Mouse (Mus musculus) hindbrain, embryonic 14.5 days (tissue): ENCODE results near the gene Klhl25. TPM values are rescaled to one million over a fixed set of nuclear protein-coding genes. Genes with fewer than 3 reads are reported as not detected.
A peak's percentile ranks its signal among the peaks of the same experiment; 100 is the strongest.
"Not testable (repeated sequence)": the region's sequence is repeated elsewhere in the genome, so short reads cannot be mapped to it uniquely, and the experiment has no call there.

Experiments used
- ATAC-seq: fragments of 200-750 bp; cut with Nextera tagmentation; 2 replicates; pipeline ENCODE4 v1.8.0; 2017; ENCODE audit warnings: moderate number of reproducible peaks, mild to moderate bottlenecking, moderate TSS enrichment, moderate library complexity; ENCODE audit not compliant: low FRiP score
- DNase-seq: peaks from one replicate; pipeline ENCODE4 v3.0.0-alpha.2; 2015; ENCODE audit warnings: low spot score
- H3K27ac ChIP-seq: fragments of 300-500 bp; sonication (generic); 2 replicates; pipeline ENCODE4 v1.5.1; 2014; ENCODE audit warnings: mild to moderate bottlenecking, moderate library complexity
- H3K27me3 ChIP-seq: fragments of 300-500 bp; sonication (generic); 2 replicates; pipeline ENCODE4 v1.6.1; 2014; ENCODE audit warnings: mild to moderate bottlenecking, low read length, mixed read lengths; ENCODE audit not compliant: control insufficient read depth, insufficient read depth
- H3K36me3 ChIP-seq: fragments of 300-500 bp; sonication (generic); replicated peaks from 2 replicates; pipeline ENCODE4 v1.6.1; 2014; ENCODE audit not compliant: control insufficient read depth, insufficient read depth
- H3K4me1 ChIP-seq: fragments of 300-500 bp; sonication (generic); replicated peaks from 2 replicates; pipeline ENCODE4 v1.6.1; 2014; ENCODE audit warnings: antibody characterized with exemption, low read length, mixed read lengths; ENCODE audit not compliant: control insufficient read depth, insufficient read depth
- H3K4me2 ChIP-seq: fragments of 300-500 bp; sonication (generic); replicated peaks from 2 replicates; pipeline ENCODE4 v1.6.1; 2014; ENCODE audit warnings: mild to moderate bottlenecking, moderate library complexity
- H3K4me3 ChIP-seq: fragments of 300-500 bp; sonication (generic); replicated peaks from 2 replicates; pipeline ENCODE4 v1.5.1; 2014; ENCODE audit warnings: mild to moderate bottlenecking, low read length
- H3K9ac ChIP-seq: fragments of 300-500 bp; sonication (generic); 2 replicates; pipeline ENCODE4 v1.6.1; 2014
- H3K9me3 ChIP-seq: fragments of 300-500 bp; sonication (generic); 2 replicates; pipeline ENCODE4 v1.6.1; 2016; ENCODE audit warnings: low read length; ENCODE audit not compliant: control insufficient read depth
- WGBS: fragments of 180-500 bp; shearing (Covaris S2); extraction: QIAGEN DNeasy Blood & Tissue Kit; methylation state at CpG from one replicate; pipeline ENCODE4 v1.1.7; 2014; 5-methylcytosine and 5-hydroxymethylcytosine counted together
- polyA plus RNA-seq: library from polyadenylated mRNA; unstranded; fragments of >200 nt; fragmentation: Nextera tagmentation; extraction: Ambion mirVana; gene quantifications from 2 replicates; pipeline ENCODE4 v1.2.1, GENCODE M21; 2014

Klhl25 gene
- polyA plus RNA-seq, 1 experiment from 2014 or later, result 24.4 TPM

GRCm38 (mm10) chr7:75899954-75900353 lies 51.8 kb downstream of the Klhl25 start:
- Histone ChIP-seq H3K9ac (no peak overlapping the region), H3K36me3 (no peaks in the 10 kb centered on the region), H3K9me3 (no peaks in the 10 kb centered on the region), H3K4me3 (no peak overlapping the region), H3K4me2 (no peak overlapping the region), H3K27ac (no peak overlapping the region), H3K4me1 (no peaks in the 10 kb centered on the region), H3K27me3 (no peaks in the 10 kb centered on the region)
- 87% methylated on average over 4 of the region's 4 CpGs for WGBS
- ATAC-seq (no peak), DNase-seq (no peak)

DNA sequence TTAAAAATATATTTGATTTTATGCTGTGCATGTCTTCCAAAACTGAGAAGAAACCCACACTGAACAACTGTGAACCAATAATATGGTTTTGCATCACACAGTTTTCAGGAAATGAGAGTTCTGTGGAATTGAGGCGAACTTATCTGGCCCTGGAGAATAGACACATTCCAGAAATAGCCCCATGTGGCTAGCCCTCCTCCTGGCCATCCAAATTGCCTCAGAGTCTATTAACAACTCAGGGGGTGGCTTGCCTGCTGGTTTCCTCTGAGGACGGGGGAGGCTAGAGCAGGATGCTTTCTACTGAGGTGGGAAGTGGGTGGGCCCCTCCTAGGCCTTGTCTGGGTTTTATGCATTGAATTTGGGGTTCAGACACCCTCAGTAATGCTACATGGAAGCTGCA lies 57.0 kb downstream of the Klhl25 start:
- H3K27me3 ChIP-seq, result no peaks in the 10 kb centered on the region
- no peak overlapping the region for H3K4me2 ChIP-seq
- DNase-seq (no peak), ATAC-seq (no peak)
- H3K36me3 ChIP-seq, result no peaks in the 10 kb centered on the region
- H3K9me3 ChIP-seq, result no peaks in the 10 kb centered on the region
- H3K4me1 ChIP-seq, result no peaks in the 10 kb centered on the region
- H3K27ac ChIP-seq, result no peak overlapping the region
- WGBS, result 39% methylated on average over 2 of the region's 2 CpGs
- H3K4me3 ChIP-seq, result no peak overlapping the region
- H3K9ac ChIP-seq, result no peak overlapping the region

DNA sequence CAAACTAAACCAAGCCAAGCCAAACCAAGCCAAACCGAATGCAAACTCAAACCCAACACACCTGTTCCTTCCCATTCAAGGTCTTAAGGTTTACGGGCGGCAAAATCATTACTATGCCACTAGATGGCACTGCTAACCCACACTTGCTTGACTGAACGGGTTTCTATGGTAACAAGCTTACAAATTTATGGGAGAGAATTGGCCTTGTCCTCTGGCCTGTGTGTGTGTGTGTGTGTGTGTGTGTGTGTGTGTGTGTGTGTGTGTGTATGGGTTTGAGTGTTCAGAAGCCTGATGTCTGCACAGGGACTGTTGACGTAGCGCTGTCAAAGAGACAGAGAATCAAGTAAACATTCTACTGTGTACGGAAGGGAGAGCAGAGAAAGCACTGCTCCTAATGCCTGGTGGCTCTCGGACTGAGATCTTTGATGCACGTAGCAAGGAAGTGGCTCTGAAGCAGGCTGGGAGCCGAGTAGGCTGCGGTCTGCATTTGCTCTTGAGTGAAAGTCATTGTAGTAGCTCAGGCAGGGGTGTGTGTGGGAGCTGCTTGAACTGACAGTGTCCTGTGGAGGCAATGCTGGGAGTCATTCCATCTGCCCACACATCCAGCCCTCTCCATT lies 62.0 kb downstream of the Klhl25 start:
- Histone ChIP-seq H3K27ac (peak overlapping the region; percentile 62), H3K27me3 (no peaks in the 10 kb centered on the region), H3K9ac (peak overlapping the region; percentile 52), H3K4me1 (peaks cover 6% of the 10 kb centered on the region; the same call in 1 of the 2 replicates), H3K4me2 (peak overlapping the region; percentile 54), H3K4me3 (peak overlapping the region; percentile 23), H3K36me3 (no peaks in the 10 kb centered on the region), H3K9me3 (no peaks in the 10 kb centered on the region)
- DNase-seq (peak; percentile 90), ATAC-seq (peak; percentile 82)
- WGBS, result 4% methylated on average over 11 of the region's 11 CpGs

GRCm38 (mm10) chr7:75910652-75911035 lies 62.5 kb downstream of the Klhl25 start:
- no peaks in the 10 kb centered on the region for H3K27me3 ChIP-seq
- H3K9me3 ChIP-seq, result no peaks in the 10 kb centered on the region
- peak overlapping the region; percentile 54 for H3K4me2 ChIP-seq
- no peaks in the 10 kb centered on the region for H3K36me3 ChIP-seq
- H3K27ac ChIP-seq, result peak overlapping the region; percentile 62
- H3K9ac ChIP-seq, result peak overlapping the region; percentile 52
- ATAC-seq (no peak), DNase-seq (no peak)
- peak overlapping the region; percentile 23 for H3K4me3 ChIP-seq
- 85% methylated on average over 8 of the region's 8 CpGs for WGBS
- H3K4me1 ChIP-seq, result peaks cover 6% of the 10 kb centered on the region; the same call in 1 of the 2 replicates

- DNase-seq (peak; percentile 78), ATAC-seq (peak; percentile 75)
- H3K4me2 ChIP-seq, result no peak overlapping the region
- no peak overlapping the region for H3K9ac ChIP-seq
- no peaks in the 10 kb centered on the region for H3K27me3 ChIP-seq
- 3% methylated on average over 7 of the region's 7 CpGs for WGBS
- no peaks in the 10 kb centered on the region for H3K9me3 ChIP-seq
- no peaks in the 10 kb centered on the region for H3K36me3 ChIP-seq
- peaks cover 6% of the 10 kb centered on the region; the same call in 1 of the 2 replicates for H3K4me1 ChIP-seq
- no peak overlapping the region for H3K27ac ChIP-seq
- no peak overlapping the region for H3K4me3 ChIP-seq
Observed at GRCm38 (mm10) chr7:75913952-75914351, 65.8 kb downstream of the Klhl25 start.

GRCm38 (mm10) chr7:75915550-75915949 lies 67.4 kb downstream of the Klhl25 start:
- not testable (repeated sequence) for DNase-seq, H3K27ac ChIP-seq, H3K4me3 ChIP-seq, H3K27me3 ChIP-seq, H3K36me3 ChIP-seq, H3K4me1 ChIP-seq, H3K9me3 ChIP-seq, H3K9ac ChIP-seq, H3K4me2 ChIP-seq, ATAC-seq
- WGBS, result 99% methylated on average over 3 of the region's 3 CpGs

DNA sequence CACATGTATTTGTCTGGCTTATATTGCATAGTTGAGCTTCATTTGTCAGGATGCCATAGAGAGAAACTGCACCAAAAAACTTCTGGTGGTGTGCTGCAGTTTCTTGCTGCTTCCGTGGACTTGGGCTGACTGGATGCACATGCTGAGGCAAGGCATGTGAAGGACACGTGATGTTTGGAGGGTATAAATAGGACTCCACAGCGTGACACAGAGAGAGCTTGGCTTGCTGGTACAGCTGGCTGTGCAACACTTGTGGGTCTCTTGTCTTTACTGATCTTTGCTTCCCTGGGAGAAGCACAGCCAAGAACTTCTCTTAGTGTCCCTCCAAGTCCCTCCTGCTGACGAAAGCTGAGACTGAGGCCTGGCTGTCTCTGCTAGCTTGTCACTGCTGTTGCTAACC lies 69.6 kb downstream of the Klhl25 start:
- WGBS, result 83% methylated on average over 4 of the region's 4 CpGs
- H3K4me3 ChIP-seq, result no peak overlapping the region
- DNase-seq (no peak), ATAC-seq (no peak)
- no peaks in the 10 kb centered on the region for H3K4me1 ChIP-seq
- H3K27me3 ChIP-seq, result no peaks in the 10 kb centered on the region
- H3K36me3 ChIP-seq, result no peaks in the 10 kb centered on the region
- H3K9ac ChIP-seq, result no peak overlapping the region
- no peak overlapping the region for H3K27ac ChIP-seq
- H3K9me3 ChIP-seq, result no peaks in the 10 kb centered on the region
- H3K4me2 ChIP-seq, result no peak overlapping the region

DNA sequence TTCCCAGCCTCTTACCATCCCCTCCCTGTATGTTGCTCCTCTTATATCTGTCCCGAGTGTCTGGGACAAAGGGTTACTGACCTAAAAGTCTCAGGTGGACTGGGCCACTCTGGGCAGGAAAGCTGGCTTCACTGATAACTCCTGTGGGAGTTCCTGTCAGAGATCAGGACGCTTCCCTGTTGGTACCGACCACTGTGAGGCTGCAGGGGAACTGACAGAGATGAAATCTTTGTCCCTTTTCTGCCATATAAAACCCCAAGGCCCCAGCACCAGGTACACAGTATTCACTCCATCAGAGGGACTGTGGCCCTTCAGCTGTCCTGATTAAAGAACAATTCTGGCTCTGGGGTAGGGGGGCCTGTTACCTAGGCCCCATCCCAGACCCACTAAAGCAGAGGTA lies 71.6 kb downstream of the Klhl25 start:
- H3K27ac ChIP-seq, H3K4me3 ChIP-seq, H3K9ac ChIP-seq, DNase-seq, H3K4me2 ChIP-seq, H3K27me3 ChIP-seq, H3K4me1 ChIP-seq, ATAC-seq, H3K9me3 ChIP-seq, H3K36me3 ChIP-seq: not testable (repeated sequence)
- WGBS, result 78% methylated on average over 3 of the region's 3 CpGs
